Mouse (Mus musculus) liver, postnatal 0 days (tissue): ENCODE results near the gene Mto1.

ENCODE experiments used
- CTCF ChIP-seq: sonication (generic); IDR thresholded peaks from 2 replicates; pipeline ENCODE4 v1.5.1; 2016; ENCODE audit warnings: antibody characterized with exemption, low read depth
- EP300 ChIP-seq: IDR thresholded peaks from 2 replicates; pipeline ENCODE4 v1.6.1; 2016; ENCODE audit warnings: antibody characterized with exemption, low read depth, mild to moderate bottlenecking

- TF ChIP-seq EP300, result no peak
- TF ChIP-seq CTCF, result no peak
Measured at GRCm38 (mm10) chr9:78430486-78430885, 17.5 kb upstream of the Mto1 start.
